ENCODE assay signal across 7 mouse cellular contexts in genomic region chr7:45103652-45104180, GRCm38 (mm10). TPM values are rescaled to one million over a fixed set of nuclear protein-coding genes. Genes with fewer than 3 reads are reported as not detected.
DNase-seq lines count a peak whose midpoint lies in the region; ATAC-seq and TF ChIP-seq lines count a peak whose summit lies in the region.

Gene Fcgrt, minus strand, starts transcription at chr7:45103851.

- H3K27ac ChIP-seq in intestine, embryonic 15.5 days = peak within 1 kb of the TSS; percentile 93
- peak within 1 kb of the TSS; percentile 84 for H3K27ac ChIP-seq in testis, adult 2 months (ENCODE audit: control insufficient read depth, insufficient read depth, low read depth, low read length)

- intact Hi-C loops in left cerebral cortex, postnatal 36 days (cut with DNase I) = no loop called here

- WGBS in intestine, embryonic 15.5 days = 14% methylated on average over 7 of the region's 7 CpGs

- H3K9ac ChIP-seq in intestine, embryonic 15.5 days = peak within 1 kb of the TSS; percentile 57

- H3K4me1 ChIP-seq in intestine, embryonic 15.5 days (replicated peaks) = peaks cover 33% of the 10 kb centered on the region
- no peaks in the 10 kb centered on the region for H3K4me1 ChIP-seq in testis, adult 2 months (ENCODE audit: control insufficient read depth, insufficient read depth, low read length)

- ATAC-seq in intestine, embryonic 15.5 days = peak; percentile 93
- ATAC-seq in megakaryocyte progenitor cell, adult 5-6 weeks (replicated peaks; ENCODE audit: poor library complexity) = peak; percentile 92

- peak within 1 kb of the TSS; percentile 44 for H3K4me3 ChIP-seq in intestine, embryonic 15.5 days (replicated peaks)
- peak within 1 kb of the TSS; percentile 70 for H3K4me3 ChIP-seq in testis, adult 2 months (ENCODE audit: control insufficient read depth, low read depth, low read length)

- no peaks in the 10 kb centered on the region for H3K36me3 ChIP-seq in intestine, embryonic 15.5 days
- H3K36me3 ChIP-seq in testis, adult 2 months (ENCODE audit: control insufficient read depth, insufficient read depth, low read length) = no peaks in the 10 kb centered on the region

- no peaks in the 10 kb centered on the region for H3K27me3 ChIP-seq in intestine, embryonic 15.5 days (replicated peaks)
- H3K27me3 ChIP-seq in testis, adult 2 months (ENCODE audit: control insufficient read depth, insufficient read depth, low read length) = no peaks in the 10 kb centered on the region

- H3K4me2 ChIP-seq in intestine, embryonic 15.5 days (replicated peaks) = peak within 1 kb of the TSS; percentile 75

- TF ChIP-seq POLR2A in testis, adult 2 months (IDR thresholded peaks at IDR 0.05; ENCODE audit: control insufficient read depth, low read depth, low read length) = 0 out of 2 replicates have a peak, but pooled peaks have one; percentile 16

- H3K9me3 ChIP-seq in intestine, embryonic 15.5 days = no peaks in the 10 kb centered on the region

- peak; percentile 95 to 97 for DNase-seq in adrenal gland, adult (ENCODE audit: inconsistent age in 2 of 2, low spot score in 1 of 2)
- DNase-seq in cerebellum, adult 18-20 months = peak; percentile 30 to 46
- peak; percentile 79 to 95 for DNase-seq in gastrocnemius, postnatal 4 days (ENCODE audit: low spot score in 2 of 2)
- DNase-seq in left cerebral cortex, postnatal 36 days (ENCODE audit: low spot score in 2 of 2) = peak; percentile 18 to 33

- no peak for TF ChIP-seq CTCF in testis, adult 2 months (IDR thresholded peaks at IDR 0.05; ENCODE audit: control insufficient read depth, insufficient read depth, insufficient replicate concordance, low read depth, low read length)

RNA-seq across cellular contexts. Expression of gene Fcgrt, which starts in this region (rescaled TPM):
- 10 to 100 TPM; 84.6 to 87.3 TPM for total RNA-seq in gastrocnemius, postnatal 4 days (2021)
- polyA plus RNA-seq in intestine, embryonic 15.5 days (2015; fragmentation: Nextera tagmentation; extraction: Ambion mirVana) = 153 and 168 TPM in 2 replicates
- 10 to 100 TPM; 22.3 to 22.7 TPM for total RNA-seq in left cerebral cortex, postnatal 36 days (2021)
- total RNA-seq in megakaryocyte progenitor cell, adult 5-6 weeks (2015) = 0.54 and 0.62 TPM in 2 replicates
- total RNA-seq in megakaryocyte progenitor cell, adult 5-6 weeks (2017) = 3.9 TPM in 2 replicates
- polyA plus RNA-seq in testis, adult 2 months (2012; rRNA removed) = 5.4 and 5.8 TPM in 2 replicates

Comparison
In these comparisons a context has a peak if more than half of its experiments do, and no peak if none do; other contexts are left out.
1. Peak in every context shown above with its lines: DNase-seq, ATAC-seq, H3K4me3 ChIP-seq and H3K27ac ChIP-seq.
2. RNA of gene Fcgrt (total RNA-seq): 84.6 to 87.3 TPM in gastrocnemius, postnatal 4 days and 22.3 to 22.7 TPM in left cerebral cortex, postnatal 36 days; 0.54 to 3.9 TPM in megakaryocyte progenitor cell, adult 5-6 weeks; every median in the first group is over 4 times any median in the second.
3. RNA of gene Fcgrt (polyA plus RNA-seq): 153 to 168 TPM in intestine, embryonic 15.5 days; 5.4 to 5.8 TPM in testis, adult 2 months; every median in the first group is over 10 times any median in the second.
4. DNase-seq: peak in every context shown above with its lines; median percentile 96 in adrenal gland, adult; 87 in gastrocnemius, postnatal 4 days; 38 in cerebellum, adult 18-20 months; 26 in left cerebral cortex, postnatal 36 days.